Mouse (Mus musculus) midbrain, embryonic 12.5 days (tissue): ENCODE data around the gene Ebf1. TPM values are rescaled to one million over a fixed set of nuclear protein-coding genes. Genes with fewer than 3 reads are reported as not detected.

Experiments
- ATAC-seq: fragments of 200-750 bp; cut with Nextera tagmentation; 2 replicates; pipeline ENCODE4 v1.8.0; 2017; ENCODE audit warnings: low read depth, moderate TSS enrichment, moderate library complexity; ENCODE audit not compliant: low FRiP score
- H3K27ac ChIP-seq: fragments of 300-500 bp; sonication (generic); replicated peaks from 2 replicates; pipeline ENCODE4 v1.5.1; 2016; ENCODE audit warnings: mild to moderate bottlenecking
- H3K27me3 ChIP-seq: fragments of 300-500 bp; sonication (generic); 2 replicates; pipeline ENCODE4 v1.6.1; 2016; ENCODE audit warnings: mild to moderate bottlenecking
- H3K36me3 ChIP-seq: fragments of 300-500 bp; sonication (generic); 2 replicates; pipeline ENCODE4 v1.6.1; 2016
- H3K4me1 ChIP-seq: fragments of 300-500 bp; sonication (generic); 2 replicates; pipeline ENCODE4 v1.6.1; 2016
- H3K4me2 ChIP-seq: fragments of 300-500 bp; sonication (generic); replicated peaks from 2 replicates; pipeline ENCODE4 v1.6.1; 2016; ENCODE audit warnings: mild to moderate bottlenecking, moderate library complexity
- H3K4me3 ChIP-seq: fragments of 300-500 bp; sonication (generic); 2 replicates; pipeline ENCODE4 v1.5.1; 2016; ENCODE audit warnings: mild to moderate bottlenecking
- H3K9ac ChIP-seq: fragments of 300-500 bp; sonication (generic); replicated peaks from 2 replicates; pipeline ENCODE4 v1.6.1; 2016; ENCODE audit warnings: mild to moderate bottlenecking, moderate library complexity
- H3K9me3 ChIP-seq: fragments of 300-500 bp; sonication (generic); 2 replicates; pipeline ENCODE4 v1.6.1; 2016; ENCODE audit warnings: mild to moderate bottlenecking
- WGBS: fragments of 180-500 bp; shearing (Covaris S2); methylation state at CpG from one replicate; pipeline ENCODE4 v1.1.7; 2016; 5-methylcytosine and 5-hydroxymethylcytosine counted together
- polyA plus RNA-seq: library from polyadenylated mRNA; unstranded; fragments of >200 nt; fragmentation: Nextera tagmentation; extraction: Ambion mirVana; gene quantifications from 2 replicates; pipeline ENCODE4 v1.2.1, GENCODE M21; 2016

Gene Ebf1
- polyA plus RNA-seq, 1 experiment from 2014 or later, result 89.6 TPM

- peaks cover 18% of the 10 kb centered on the region for H3K4me1 ChIP-seq
- H3K27me3 ChIP-seq, result 0 out of 2 replicates have a peak, but pooled peaks cover 6% of the 10 kb centered on the region
- no peak overlapping the region for H3K4me3 ChIP-seq
- ATAC-seq, result peak; percentile 27; the same call in 1 of the 2 replicates
- H3K36me3 ChIP-seq, result no peaks in the 10 kb centered on the region
- H3K4me2 ChIP-seq, result 0 out of 2 replicates have a peak overlapping the region, but pooled peaks have one; percentile 19
- peak overlapping the region; percentile 52 for H3K27ac ChIP-seq
- no peak overlapping the region for H3K9ac ChIP-seq
- WGBS, result 19% methylated on average over 16 of the region's 16 CpGs
- no peaks in the 10 kb centered on the region for H3K9me3 ChIP-seq
Observed at GRCm38 (mm10) chr11:44777331-44778310, 160.5 kb downstream of the Ebf1 start.

GRCm38 (mm10) chr11:44779030-44779429, 161.9 kb downstream of the Ebf1 start:
- Histone ChIP-seq H3K9ac (no peak overlapping the region), H3K36me3 (no peaks in the 10 kb centered on the region), H3K9me3 (no peaks in the 10 kb centered on the region), H3K4me3 (no peak overlapping the region), H3K27me3 (0 out of 2 replicates have a peak, but pooled peaks cover 6% of the 10 kb centered on the region), H3K27ac (no peak overlapping the region), H3K4me2 (no peak overlapping the region), H3K4me1 (peaks cover 18% of the 10 kb centered on the region)
- ATAC-seq, result no peak
- WGBS, result 88% methylated on average over 1 of the region's 1 CpGs

- H3K4me3 ChIP-seq, result no peak overlapping the region
- H3K4me2 ChIP-seq, result no peak overlapping the region
- ATAC-seq, result no peak
- 82% methylated on average over 14 of the region's 14 CpGs for WGBS
- H3K4me1 ChIP-seq, result peaks cover 9% of the 10 kb centered on the region
- H3K36me3 ChIP-seq, result no peaks in the 10 kb centered on the region
- H3K27me3 ChIP-seq, result no peaks in the 10 kb centered on the region
- H3K9ac ChIP-seq, result no peak overlapping the region
- peak overlapping the region; percentile 25; the same call in 1 of the 2 replicates for H3K27ac ChIP-seq
- H3K9me3 ChIP-seq, result no peaks in the 10 kb centered on the region
Observed at GRCm38 (mm10) chr11:44784255-44785029, 167.3 kb downstream of the Ebf1 start.

- Histone ChIP-seq H3K27me3 (peaks cover under 1% of the 10 kb centered on the region; the same call in 1 of the 2 replicates), H3K4me3 (no peak overlapping the region), H3K9ac (no peak overlapping the region), H3K36me3 (no peaks in the 10 kb centered on the region), H3K4me1 (peaks cover 9% of the 10 kb centered on the region), H3K4me2 (no peak overlapping the region), H3K27ac (peak overlapping the region; percentile 25; the same call in 1 of the 2 replicates), H3K9me3 (no peaks in the 10 kb centered on the region)
- WGBS, result 45% methylated on average over 7 of the region's 7 CpGs
- ATAC-seq, result peak; percentile 41; the same call in 1 of the 2 replicates
Observed at GRCm38 (mm10) chr11:44785063-44785462, 167.9 kb downstream of the Ebf1 start.

- WGBS, result 53% methylated on average over 5 of the region's 5 CpGs
- Histone ChIP-seq H3K4me3 (no peak overlapping the region), H3K27me3 (peaks cover 2% of the 10 kb centered on the region; the same call in 1 of the 2 replicates), H3K9ac (no peak overlapping the region), H3K9me3 (no peaks in the 10 kb centered on the region), H3K27ac (peak overlapping the region; percentile 25; the same call in 1 of the 2 replicates), H3K4me2 (no peak overlapping the region), H3K36me3 (no peaks in the 10 kb centered on the region), H3K4me1 (peaks cover 9% of the 10 kb centered on the region)
- ATAC-seq, result no peak
Observed at GRCm38 (mm10) chr11:44785479-44785878, 168.4 kb downstream of the Ebf1 start.

- H3K9ac ChIP-seq, result no peak overlapping the region
- H3K36me3 ChIP-seq, result no peaks in the 10 kb centered on the region
- H3K27ac ChIP-seq, result no peak overlapping the region
- H3K9me3 ChIP-seq, result no peaks in the 10 kb centered on the region
- peaks cover 11% of the 10 kb centered on the region; the same call in 1 of the 2 replicates for H3K27me3 ChIP-seq
- H3K4me1 ChIP-seq, result peaks cover 19% of the 10 kb centered on the region
- no peak for ATAC-seq
- no peak overlapping the region for H3K4me3 ChIP-seq
- 91% methylated on average over 1 of the region's 1 CpGs for WGBS
- no peak overlapping the region for H3K4me2 ChIP-seq
Observed at GRCm38 (mm10) chr11:44788003-44788402, 170.9 kb downstream of the Ebf1 start.

GRCm38 (mm10) chr11:44792816-44793215, 175.7 kb downstream of the Ebf1 start:
- H3K4me1 ChIP-seq, result peaks cover 19% of the 10 kb centered on the region
- no peaks in the 10 kb centered on the region for H3K9me3 ChIP-seq
- no peak overlapping the region for H3K9ac ChIP-seq
- peaks cover 11% of the 10 kb centered on the region; the same call in 1 of the 2 replicates for H3K27me3 ChIP-seq
- 0 out of 2 replicates have a peak, but pooled peaks have one; percentile 30 for ATAC-seq
- no peak overlapping the region for H3K4me2 ChIP-seq
- H3K36me3 ChIP-seq, result no peaks in the 10 kb centered on the region
- no peak overlapping the region for H3K4me3 ChIP-seq
- H3K27ac ChIP-seq, result no peak overlapping the region
- WGBS, result 10% methylated on average over 3 of the region's 3 CpGs

- Histone ChIP-seq H3K4me3 (no peak overlapping the region), H3K27ac (no peak overlapping the region), H3K27me3 (peaks cover 11% of the 10 kb centered on the region; the same call in 1 of the 2 replicates), H3K36me3 (no peaks in the 10 kb centered on the region), H3K4me1 (peaks cover 23% of the 10 kb centered on the region), H3K9ac (no peak overlapping the region), H3K4me2 (no peak overlapping the region), H3K9me3 (no peaks in the 10 kb centered on the region)
- 97% methylated on average over 4 of the region's 4 CpGs for WGBS
- no peak for ATAC-seq
Observed at GRCm38 (mm10) chr11:44794883-44795282, 177.8 kb downstream of the Ebf1 start.

- no peak overlapping the region for H3K4me3 ChIP-seq
- no peaks in the 10 kb centered on the region for H3K9me3 ChIP-seq
- peaks cover 9% of the 10 kb centered on the region; the same call in 1 of the 2 replicates for H3K27me3 ChIP-seq
- H3K36me3 ChIP-seq, result no peaks in the 10 kb centered on the region
- 89% methylated on average over 3 of the region's 3 CpGs for WGBS
- no peak overlapping the region for H3K27ac ChIP-seq
- peaks cover 25% of the 10 kb centered on the region for H3K4me1 ChIP-seq
- H3K9ac ChIP-seq, result no peak overlapping the region
- no peak for ATAC-seq
- no peak overlapping the region for H3K4me2 ChIP-seq
Observed at GRCm38 (mm10) chr11:44795767-44796166, 178.7 kb downstream of the Ebf1 start.

GRCm38 (mm10) chr11:44798270-44798669, 181.2 kb downstream of the Ebf1 start:
- no peak overlapping the region for H3K9ac ChIP-seq
- no peak overlapping the region for H3K27ac ChIP-seq
- H3K4me2 ChIP-seq, result no peak overlapping the region
- ATAC-seq, result no peak
- WGBS, result 68% methylated on average over 3 of the region's 3 CpGs
- H3K27me3 ChIP-seq, result no peaks in the 10 kb centered on the region; the same call in 1 of the 2 replicates
- H3K4me3 ChIP-seq, result no peak overlapping the region
- H3K36me3 ChIP-seq, result no peaks in the 10 kb centered on the region
- H3K9me3 ChIP-seq, result no peaks in the 10 kb centered on the region
- H3K4me1 ChIP-seq, result peaks cover 16% of the 10 kb centered on the region

GRCm38 (mm10) chr11:44804046-44804445, 186.9 kb downstream of the Ebf1 start:
- no peak overlapping the region for H3K4me3 ChIP-seq
- no peak overlapping the region for H3K4me2 ChIP-seq
- H3K27me3 ChIP-seq, result no peaks in the 10 kb centered on the region
- H3K36me3 ChIP-seq, result no peaks in the 10 kb centered on the region
- H3K27ac ChIP-seq, result no peak overlapping the region
- no peak overlapping the region for H3K9ac ChIP-seq
- no peaks in the 10 kb centered on the region for H3K9me3 ChIP-seq
- H3K4me1 ChIP-seq, result peaks cover 18% of the 10 kb centered on the region
- 77% methylated on average over 7 of the region's 7 CpGs for WGBS
- no peak for ATAC-seq
